In the genomic region with DNA sequence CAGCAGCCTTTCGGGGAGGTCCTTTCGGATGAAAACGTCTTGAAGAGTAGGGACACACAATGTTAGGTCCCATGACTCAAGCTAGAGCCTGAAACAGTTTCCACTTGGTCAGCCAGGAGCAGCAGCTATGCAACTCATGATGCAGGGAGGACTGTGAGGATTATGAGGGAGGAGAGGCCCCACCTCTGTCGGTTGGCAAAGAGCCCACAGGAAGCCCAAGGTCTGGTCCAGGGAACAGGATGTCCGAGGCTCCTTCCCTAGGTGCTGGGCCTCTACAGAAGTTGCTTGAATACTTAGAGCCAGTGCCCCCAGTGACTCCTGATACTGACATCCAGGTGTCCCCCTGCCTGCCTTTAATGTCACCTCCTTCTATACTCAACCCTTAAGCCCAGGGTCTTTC, we compare ENCODE assay signal across 22 mouse cellular contexts. TPM values are rescaled to one million over a fixed set of nuclear protein-coding genes. Genes with fewer than 3 reads are reported as not detected.
DNase-seq lines count a peak whose midpoint lies in the region; ATAC-seq and TF ChIP-seq lines count a peak whose summit lies in the region.
"Had no signal": no experiment of that assay in that cellular context is flagged by ENCODE, and none has a peak within 500 bp of the region (broad histone marks: within the 10 kb centered on the region; RNA-seq: fewer than 3 reads in every experiment).

No protein-coding gene starts in this region.

- H3K9ac ChIP-seq in heart, adult 2 months (ENCODE audit: low read depth, low read length): no peak overlapping the region
- H3K9ac ChIP-seq: embryonic facial prominence, embryonic 12.5 days; forebrain, embryonic 15.5 days; hindbrain, embryonic 12.5 days had no signal

- peaks cover 2% of the 10 kb centered on the region; the same call in 1 of the 2 replicates for H3K36me3 ChIP-seq in heart, adult 2 months (ENCODE audit: control insufficient read depth, insufficient read depth, low read length)
- no peaks in the 10 kb centered on the region; the same call in 1 of the 2 replicates for H3K36me3 ChIP-seq in kidney, adult 2 months (ENCODE audit: control insufficient read depth, insufficient read depth, low read length)
- H3K36me3 ChIP-seq: embryonic facial prominence, embryonic 12.5 days; forebrain, embryonic 15.5 days; G1E had no signal

- H3K27ac ChIP-seq in heart, adult 2 months: peak overlapping the region; percentile 38
- H3K27ac ChIP-seq in kidney, adult 2 months (ENCODE audit: insufficient read depth, low read depth, low read length): no peak overlapping the region
- H3K27ac ChIP-seq in brown adipose tissue, adult 24 weeks (replicated peaks; ENCODE audit: low read depth, low read length): peak overlapping the region; percentile 33; the same call in 1 of the 2 replicates
- H3K27ac ChIP-seq: embryonic facial prominence, embryonic 12.5 days; forebrain, embryonic 15.5 days; hindbrain, embryonic 12.5 days had no signal

- H3K27me3 ChIP-seq in heart, adult 2 months (ENCODE audit: control insufficient read depth, insufficient read depth, low read length): no peaks in the 10 kb centered on the region
- H3K27me3 ChIP-seq in kidney, adult 2 months (replicated peaks; ENCODE audit: control insufficient read depth, insufficient read depth, low read length): no peaks in the 10 kb centered on the region
- H3K27me3 ChIP-seq: embryonic facial prominence, embryonic 12.5 days; forebrain, embryonic 15.5 days; hindbrain, embryonic 12.5 days had no signal

- WGBS in heart, adult 2 months: 48% methylated on average over 5 of the region's 5 CpGs
- WGBS in kidney, adult 2 months: 66% methylated on average over 5 of the region's 5 CpGs

- no peak for TF ChIP-seq POLR2A in heart, adult 2 months (IDR thresholded peaks at IDR 0.05; ENCODE audit: insufficient read depth, low read depth, low read length)
- TF ChIP-seq POLR2A in kidney, adult 2 months (IDR thresholded peaks at IDR 0.05; ENCODE audit: low read depth, low read length): no peak

- no peak for TF ChIP-seq CTCF in heart, adult 2 months (IDR thresholded peaks at IDR 0.05)
- no peak for TF ChIP-seq CTCF in kidney, adult 2 months (conservative IDR thresholded peaks at IDR 0.05; ENCODE audit: insufficient read depth, insufficient read length, low read depth, low read length)

- intact Hi-C loops in heart, adult 2 months (cut with DNase I): no loop called here
- intact Hi-C loops in heart, postnatal 14 days (cut with DNase I): no loop called here

- ATAC-seq in monocyte, adult 5-6 weeks (replicated peaks; ENCODE audit: insufficient number of reproducible peaks, low FRiP score, low TSS enrichment, poor library complexity, severe bottlenecking): no peak
- ATAC-seq: CD4-positive, CD25-positive, alpha-beta regulatory T cell, adult 4 months; forebrain, embryonic 15.5 days; hindbrain, embryonic 16.5 days; inflammation-experienced regulatory T-cells, adult 6 months had no signal

- peaks cover 1% of the 10 kb centered on the region; the same call in 1 of the 2 replicates for H3K79me2 ChIP-seq in heart, adult 2 months (replicated peaks; ENCODE audit: control insufficient read depth, insufficient read depth, low read length)

- peaks cover 21% of the 10 kb centered on the region for H3K4me1 ChIP-seq in heart, adult 2 months (ENCODE audit: control insufficient read depth, insufficient read depth, low read length)
- peaks cover 20% of the 10 kb centered on the region for H3K4me1 ChIP-seq in kidney, adult 2 months (ENCODE audit: control insufficient read depth, insufficient read depth, low read length)
- H3K4me1 ChIP-seq in brown adipose tissue, adult 24 weeks (ENCODE audit: control insufficient read depth, insufficient read depth, insufficient read length, low read length): peaks cover 32% of the 10 kb centered on the region

- H3K4me3 ChIP-seq in heart, adult 2 months: no peak overlapping the region
- no peak overlapping the region for H3K4me3 ChIP-seq in kidney, adult 2 months (ENCODE audit: insufficient read depth, low read depth, low read length)
- no peak overlapping the region for H3K4me3 ChIP-seq in brown adipose tissue, adult 24 weeks (ENCODE audit: insufficient read depth, low read depth, low read length)
- H3K4me3 ChIP-seq: embryonic facial prominence, embryonic 12.5 days; forebrain, embryonic 15.5 days; hindbrain, embryonic 12.5 days had no signal

- peak in 1 of 2 experiments; percentile 50 for DNase-seq in heart, adult 2 months
- DNase-seq in heart, postnatal 14 days: no peak
- DNase-seq in kidney, adult 2 months: peak; percentile 55
- no peak for DNase-seq in kidney, postnatal 14 days
- peak; percentile 64 for DNase-seq in lung, postnatal 36 days
- no peak for DNase-seq in lung, postnatal 25 days (ENCODE audit: low spot score)
- DNase-seq: adrenal gland, postnatal 10 days; B cell, adult 2 months; cerebellum, adult 11-12 months; cerebellum, adult 9-10 months; cerebellum, postnatal 25 days; gastrocnemius, postnatal 14 days; heart, postnatal 10 days had no signal

- 0 out of 2 replicates have a peak, but pooled peaks have one; percentile 17 for TF ChIP-seq EP300 in heart, adult 2 months (IDR thresholded peaks at IDR 0.05; ENCODE audit: insufficient read depth, low read depth, low read length)

RNA-seq across cellular contexts. Expression of a gene that starts 28.6 kb away (rescaled TPM):
- 10 to 100 TPM; 14.7 to 25.3 TPM for total RNA-seq in heart, adult 2 months (2021)
- 6.1 and 10.3 TPM in 2 replicates for polyA plus RNA-seq in heart, adult 2 months (2012; rRNA removed)
- 10 to 100 TPM; 23.1 to 26.1 TPM for total RNA-seq in heart, postnatal 14 days (2021)
- polyA plus RNA-seq in kidney, adult 2 months (2012; rRNA removed): 11.6 and 15.4 TPM in 2 replicates
- 2.9 and 7.5 TPM in 2 replicates for polyA plus RNA-seq in brown adipose tissue, adult 24 weeks (2012; ENCODE audit: insufficient read depth, insufficient read length, missing spikeins)
- 60.2 to 126 TPM (median 89.9 TPM) in 3 replicates for total RNA-seq in monocyte, adult 5-6 weeks (2017)

Comparison
In these comparisons a context has a peak if more than half of its experiments do, and no peak if none do; other contexts are left out.
1. DNase-seq: peak in kidney, adult 2 months (single experiment) and lung, postnatal 36 days (single experiment); none in heart, postnatal 14 days (0 of 2), kidney, postnatal 14 days (single experiment) and lung, postnatal 25 days (single experiment).